Mouse (Mus musculus) megakaryocyte-erythroid progenitor cell, adult 5-6 weeks (primary cell): ENCODE data around the gene Wdr45. TPM values are rescaled to one million over a fixed set of nuclear protein-coding genes. Genes with fewer than 3 reads are reported as not detected.
A peak's percentile ranks its signal among the peaks of the same experiment; 100 is the strongest.
"Not testable (repeated sequence)": the region's sequence is repeated elsewhere in the genome, so short reads cannot be mapped to it uniquely, and the experiment has no call there.

Experiments used
- ATAC-seq: replicated peaks from 2 replicates; pipeline ENCODE4 v1.8.0; 2016; ENCODE audit warnings: mild to moderate bottlenecking, inconsistent platforms; ENCODE audit not compliant: severe bottlenecking, poor library complexity, low FRiP score, low TSS enrichment
- total RNA-seq, 2 experiments: library from RNA; stranded (forward) in 1 of 2; stranded (reverse) in 1 of 2; fragments of 200-1000, 215-1000 nt in 1 of 2; fragments of >200 nt in 1 of 2; fragmentation: Nextera tagmentation in 1 of 2; gene quantifications; 2 replicates each; pipeline ENCODE4 v1.2.3; 2014 to 2017

Gene Wdr45
- total RNA-seq, 2 experiments from 2014 or later: 20.2 to 36.9 TPM

DNA sequence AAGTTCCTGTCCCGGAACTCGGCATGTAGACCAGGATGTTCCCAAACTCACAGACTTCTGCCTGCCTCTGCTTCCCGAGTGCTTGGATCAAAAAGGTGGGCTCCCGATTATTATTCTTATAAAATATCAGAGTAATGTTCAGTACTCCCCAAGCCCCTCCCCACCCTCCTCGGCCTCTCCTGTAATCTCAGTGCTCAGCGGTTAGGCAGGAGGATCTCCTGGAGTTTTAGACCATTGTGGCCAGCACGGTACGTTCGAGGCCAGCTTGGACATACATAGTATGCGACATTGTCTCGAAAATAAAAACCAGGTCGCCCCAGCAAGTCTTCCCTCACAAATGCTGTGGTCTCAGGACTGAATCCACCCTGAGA, 384 bp upstream of the Wdr45 start:
- peak; percentile 36; the same call in 1 of the 2 replicates for ATAC-seq

DNA sequence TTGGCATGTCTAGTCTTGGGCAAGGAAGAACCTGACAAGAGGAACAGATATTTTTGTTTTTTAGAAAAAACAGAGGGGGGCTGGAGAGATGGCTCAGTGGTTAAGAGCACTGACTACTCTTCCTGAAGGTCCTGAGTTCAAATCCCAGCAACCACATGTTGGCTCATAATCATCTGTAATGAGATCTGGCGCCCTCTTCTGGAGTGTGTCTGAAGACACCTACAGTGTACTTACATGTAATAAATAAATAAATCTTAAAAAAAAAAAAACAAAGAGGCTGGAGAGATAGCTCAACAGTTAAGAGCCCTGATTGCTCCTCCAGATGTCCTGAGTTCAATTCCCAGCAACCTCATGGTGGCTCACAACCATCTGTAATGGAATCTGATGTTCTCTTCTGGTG, 1.9 kb downstream of the Wdr45 start:
- not testable (repeated sequence) for ATAC-seq

DNA sequence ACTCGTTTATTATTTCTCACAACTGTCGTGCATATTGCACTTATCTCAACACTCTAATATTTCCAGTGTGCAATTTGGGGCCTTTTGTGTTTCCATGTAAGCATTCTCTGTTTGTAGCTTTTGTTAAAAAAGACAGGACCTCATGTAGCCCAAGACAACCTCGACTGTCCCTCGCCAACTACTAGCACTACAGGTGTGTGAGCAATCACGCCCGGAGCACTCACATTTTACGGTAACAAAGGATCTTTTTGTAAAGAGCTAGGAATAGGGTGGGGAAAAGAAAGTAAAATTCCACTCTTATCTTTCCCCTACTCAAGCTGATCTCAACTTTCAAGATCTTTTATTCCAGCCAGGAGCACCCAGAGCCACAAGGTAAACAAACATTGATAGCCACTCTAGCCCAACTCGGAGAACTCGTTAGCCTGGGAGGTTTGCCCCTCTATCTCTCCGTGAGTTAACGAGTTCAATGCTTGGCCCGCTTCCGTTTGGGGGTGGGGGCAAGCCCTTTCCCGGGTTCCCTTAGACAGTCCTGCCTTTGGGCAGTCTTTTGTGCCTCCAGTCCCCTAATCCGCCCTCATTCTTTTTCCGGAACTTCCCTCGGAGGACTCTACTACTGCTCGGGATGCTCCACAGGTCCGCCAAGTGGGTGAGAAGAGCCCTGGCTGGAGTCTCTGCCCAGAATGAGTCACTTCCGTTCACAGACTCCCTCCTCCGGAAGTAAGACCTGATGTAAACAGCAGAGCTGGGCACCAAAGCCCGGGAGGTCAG, 7.6 kb downstream of the Wdr45 start, which contains the start of gene Gm45208:
Gm45208 (plus strand) TSS at position 732 of the 768 bp plus-strand sequence.
- ATAC-seq: peak; percentile 96

DNA sequence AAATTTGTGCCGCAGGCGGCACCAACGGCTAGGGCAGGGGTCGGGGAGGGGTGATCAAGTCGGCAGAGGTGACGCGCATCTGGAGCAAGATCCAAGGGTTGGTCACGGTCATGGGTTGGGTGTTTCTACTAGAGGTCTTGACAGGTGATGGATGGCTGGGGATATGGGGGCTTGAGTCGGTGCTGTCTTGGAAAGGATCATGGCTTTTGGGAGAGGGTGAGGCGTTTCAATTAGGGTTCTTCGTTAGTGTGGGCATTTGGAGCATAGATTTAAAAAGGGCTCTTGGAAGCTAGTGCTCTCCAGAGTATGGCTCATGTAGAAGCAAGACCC, 8.1 kb downstream of the Wdr45 start:
- no peak for ATAC-seq

DNA sequence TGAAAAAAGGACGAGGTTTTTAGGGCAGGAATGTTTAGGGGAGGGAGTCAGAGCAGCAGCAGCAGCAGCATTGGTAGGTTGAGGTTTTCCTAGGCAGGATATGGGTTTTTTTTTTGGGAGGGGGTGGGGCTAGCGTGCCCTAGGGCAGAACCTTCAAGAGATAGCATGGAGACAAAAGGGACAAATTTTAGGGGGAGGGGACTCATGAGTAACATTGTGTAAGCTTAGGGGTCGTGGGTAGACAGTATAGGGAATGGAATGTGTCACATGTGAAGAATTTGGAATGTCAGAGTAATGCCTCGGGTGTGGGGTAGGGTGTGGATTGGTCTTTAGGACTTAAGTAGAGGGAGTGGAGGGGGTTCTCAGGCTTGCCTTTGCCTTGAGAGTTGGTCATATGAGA, 8.6 kb downstream of the Wdr45 start:
- no peak for ATAC-seq

DNA sequence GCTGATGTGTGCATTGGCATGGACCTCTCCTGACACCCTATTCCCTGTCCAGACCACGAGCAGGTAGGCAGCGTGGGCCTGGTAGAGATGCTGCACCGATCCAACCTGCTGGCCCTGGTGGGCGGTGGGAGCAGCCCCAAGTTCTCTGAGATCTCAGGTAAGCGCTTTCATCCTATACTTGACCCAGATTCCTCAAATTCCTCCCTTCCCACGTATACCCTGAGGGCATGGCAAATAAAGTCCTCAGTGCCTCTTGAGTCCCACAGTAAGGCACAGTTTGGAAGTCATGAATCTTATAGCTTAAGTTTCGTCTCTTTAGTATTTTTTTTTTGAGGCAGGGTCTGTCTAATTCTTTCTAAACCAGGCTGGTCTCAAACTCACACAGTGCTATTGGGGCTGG, 10.0 kb downstream of the Wdr45 start:
- ATAC-seq: no peak

DNA sequence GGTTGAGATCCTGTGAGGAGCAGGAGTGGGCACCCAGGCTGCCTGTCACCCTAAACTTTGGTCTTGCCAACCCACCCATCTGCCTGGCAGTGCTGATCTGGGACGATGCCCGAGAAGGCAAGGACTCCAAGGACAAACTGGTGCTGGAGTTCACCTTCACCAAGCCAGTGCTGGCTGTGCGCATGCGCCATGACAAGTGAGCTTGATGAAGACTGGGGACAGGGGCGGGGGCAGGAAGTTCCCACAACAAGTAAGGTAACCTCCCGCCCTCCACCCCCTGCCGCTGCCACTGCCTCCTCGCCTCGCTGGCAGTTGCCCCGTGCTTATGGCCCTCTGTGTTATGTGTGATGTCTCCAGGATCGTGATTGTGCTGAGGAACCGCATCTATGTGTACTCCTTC, 11.7 kb downstream of the Wdr45 start:
- ATAC-seq: no peak

DNA sequence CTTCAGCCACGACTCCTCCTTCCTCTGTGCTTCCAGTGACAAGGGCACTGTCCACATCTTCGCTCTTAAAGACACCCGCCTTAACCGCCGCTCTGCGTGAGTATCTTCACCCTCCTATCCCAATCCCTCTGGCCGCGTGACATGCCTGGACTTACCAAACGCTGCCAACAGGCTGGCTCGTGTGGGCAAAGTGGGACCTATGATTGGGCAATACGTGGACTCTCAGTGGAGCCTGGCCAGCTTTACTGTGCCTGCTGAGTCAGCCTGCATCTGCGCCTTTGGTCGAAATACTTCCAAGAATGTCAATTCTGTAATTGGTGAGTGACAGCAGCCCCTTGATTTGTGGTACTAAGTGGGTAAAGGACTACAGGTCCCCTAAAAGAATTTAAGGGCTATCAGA, 13.0 kb downstream of the Wdr45 start:
- no peak for ATAC-seq

DNA sequence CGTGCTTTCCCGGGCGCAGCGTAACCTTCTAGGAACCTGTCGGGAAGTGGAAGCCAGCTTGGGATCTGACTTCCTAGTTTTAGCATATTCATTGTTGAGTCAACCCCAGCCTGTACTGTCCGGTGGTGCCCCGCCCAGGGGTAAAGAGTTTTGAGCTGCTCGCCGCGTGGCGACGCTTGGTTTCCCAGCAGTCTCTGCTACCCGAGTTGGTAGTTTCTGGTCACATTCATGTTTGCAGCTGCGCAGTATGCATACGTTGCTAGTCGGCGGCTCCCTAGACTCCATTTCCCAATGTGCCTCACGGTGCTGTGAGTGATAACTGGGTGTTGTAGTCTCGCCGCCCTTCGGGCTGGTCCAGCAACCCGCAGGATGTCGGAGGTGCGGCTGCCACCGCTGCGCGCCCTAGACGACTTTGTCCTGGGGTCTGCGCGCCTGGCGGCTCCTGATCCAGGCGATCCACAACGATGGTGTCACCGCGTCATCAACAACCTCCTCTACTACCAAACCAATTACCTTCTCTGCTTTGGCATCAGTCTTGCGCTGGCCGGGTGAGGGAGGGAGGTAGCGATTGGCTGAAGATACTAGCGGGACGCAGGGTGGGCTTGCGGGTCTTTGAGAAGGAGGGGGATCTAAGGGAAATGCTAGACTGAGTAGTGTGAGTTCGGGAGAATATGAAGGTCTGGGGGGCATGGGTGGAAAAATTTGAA, 14.2 kb downstream of the Wdr45 start, which contains the start of gene Praf2:
Praf2 (plus strand) TSS at position 225 of the 707 bp plus-strand sequence.
- peak; percentile 96 for ATAC-seq

DNA sequence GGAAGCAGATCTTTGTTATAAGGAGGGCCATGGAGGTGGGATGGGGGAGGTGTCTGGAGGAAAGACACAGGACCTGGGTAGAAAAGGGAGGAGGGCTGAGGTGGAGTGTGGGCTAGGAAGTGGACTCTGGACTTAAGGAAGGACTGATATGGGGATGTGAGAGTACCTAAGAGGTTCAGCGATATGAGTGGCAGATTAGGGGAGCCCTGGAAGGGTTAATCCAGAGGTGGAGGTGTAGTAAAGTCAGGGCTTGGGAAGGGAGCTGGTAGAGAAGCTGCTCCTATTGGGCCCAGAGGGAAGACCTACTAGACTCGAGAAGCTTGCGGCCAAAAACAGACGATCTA, 14.8 kb downstream of the Wdr45 start:
- ATAC-seq: no peak

DNA sequence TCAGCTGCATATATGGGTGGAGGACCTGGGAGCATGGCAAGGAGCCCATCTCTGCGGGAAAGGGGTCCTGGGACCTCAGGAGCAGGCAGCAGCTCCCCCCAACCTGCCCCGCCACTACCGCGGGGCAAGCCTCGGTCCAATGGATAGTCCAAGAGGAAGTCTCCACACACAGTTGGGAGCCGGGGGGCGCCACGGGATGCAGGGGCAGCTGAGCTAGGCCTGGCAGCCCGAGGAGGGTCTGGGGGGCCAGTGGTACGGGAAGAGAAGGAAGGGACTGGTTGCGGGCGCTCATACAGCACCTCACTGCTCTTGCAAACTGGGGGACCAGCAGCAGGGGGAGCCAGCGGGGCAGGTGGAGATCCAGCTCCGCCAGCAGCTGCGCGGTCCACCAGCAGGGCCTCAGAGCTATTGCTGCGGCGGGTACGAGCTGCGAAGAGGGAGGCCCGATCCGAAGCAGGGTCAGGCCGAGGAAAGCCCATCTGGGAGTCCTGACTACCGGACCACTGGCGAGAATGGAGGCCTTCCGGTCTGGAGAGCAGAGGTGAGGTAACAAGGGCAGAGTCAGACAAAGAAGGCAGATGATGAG, 19.5 kb downstream of the Wdr45 start:
- peak; percentile 95 for ATAC-seq

DNA sequence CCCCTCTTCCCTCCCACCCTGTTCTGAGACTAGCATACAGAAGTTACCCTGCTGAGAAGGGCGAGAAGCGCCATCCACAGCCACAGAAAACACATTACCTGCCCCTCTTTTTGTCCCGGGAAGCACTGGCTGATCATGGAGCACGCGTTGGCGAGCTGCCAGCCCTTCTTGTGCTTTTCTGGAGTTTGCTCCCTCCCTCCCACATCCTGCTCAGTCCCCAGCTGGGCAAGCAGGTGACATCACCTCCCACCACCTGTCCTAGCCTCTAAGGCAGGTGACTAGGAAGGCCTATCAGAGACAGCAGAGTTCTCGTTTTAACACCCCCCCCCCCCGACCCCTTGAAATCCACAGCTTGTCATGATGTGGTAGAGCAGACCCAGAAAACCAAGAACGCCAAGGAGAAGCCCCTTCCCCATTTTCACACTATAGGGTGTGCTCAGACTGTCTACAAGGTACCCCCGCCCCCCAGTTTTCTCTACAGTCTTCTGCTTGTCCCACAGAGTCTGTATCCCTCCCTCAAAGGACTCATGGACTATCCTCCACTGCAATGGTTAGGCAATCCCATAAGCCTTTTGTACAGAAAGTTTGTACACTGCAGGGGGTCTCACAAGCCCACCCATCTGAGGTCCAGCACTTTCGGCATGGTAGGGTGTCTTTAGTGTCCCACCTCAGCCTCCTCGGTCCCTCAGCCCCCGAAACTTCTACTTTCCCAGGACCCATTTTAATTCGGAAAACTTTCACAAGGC, 25.4 kb downstream of the Wdr45 start:
- ATAC-seq: no peak

DNA sequence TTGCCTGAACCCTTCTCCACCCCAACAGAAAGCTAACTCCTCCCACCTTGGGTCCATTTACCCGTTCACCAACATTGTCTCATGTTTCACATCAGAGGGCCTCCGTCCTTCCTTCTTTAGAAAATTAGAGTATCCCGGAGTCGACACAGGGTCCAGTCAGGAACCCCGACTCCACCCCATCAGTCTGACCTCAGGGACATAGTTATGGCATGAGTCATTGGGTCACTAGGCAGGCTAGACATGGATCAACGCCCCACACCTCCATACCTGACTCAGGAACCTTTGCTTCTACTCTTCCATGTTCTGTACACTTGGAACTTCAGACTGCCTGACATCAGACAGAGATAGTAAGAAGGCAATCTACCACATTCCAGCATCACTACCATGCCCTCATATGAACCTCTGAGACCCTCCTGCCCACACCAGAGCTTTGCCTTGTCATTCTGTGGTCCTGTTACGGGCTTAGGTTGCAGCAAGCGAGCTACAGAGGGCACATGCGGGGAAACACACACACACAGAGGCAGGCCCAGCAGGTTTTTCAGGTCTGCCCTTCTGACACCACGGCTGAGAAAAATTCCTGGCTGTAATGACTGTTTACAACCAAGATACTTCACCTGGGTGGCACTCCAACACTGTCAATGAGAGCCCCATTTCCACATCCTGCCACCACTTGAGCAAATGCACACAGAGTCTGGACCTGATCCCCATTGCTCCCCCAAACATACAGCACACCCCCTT, 26.1 kb downstream of the Wdr45 start:
- ATAC-seq: no peak

DNA sequence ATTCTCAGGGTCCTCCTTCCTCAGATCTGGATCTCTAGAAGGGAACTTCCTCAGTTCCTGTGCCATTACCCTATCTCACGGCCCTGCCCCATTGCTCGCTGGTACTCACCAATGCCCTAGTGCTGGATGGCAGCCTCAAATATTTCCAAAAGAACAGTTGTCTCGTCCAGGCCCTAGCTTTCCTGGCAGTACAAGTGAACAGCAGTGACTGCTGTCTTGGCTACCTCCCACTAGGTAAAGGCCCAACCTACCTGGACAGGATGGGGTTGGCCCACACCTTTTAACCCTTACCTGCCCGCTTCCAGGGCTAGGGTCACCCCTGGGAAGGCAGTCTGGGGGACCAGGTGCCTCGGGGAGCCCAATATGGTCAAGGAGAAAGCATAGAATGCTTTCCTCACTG, 27.0 kb downstream of the Wdr45 start:
- 0 out of 2 replicates have a peak, but pooled peaks have one; percentile 50 for ATAC-seq

DNA sequence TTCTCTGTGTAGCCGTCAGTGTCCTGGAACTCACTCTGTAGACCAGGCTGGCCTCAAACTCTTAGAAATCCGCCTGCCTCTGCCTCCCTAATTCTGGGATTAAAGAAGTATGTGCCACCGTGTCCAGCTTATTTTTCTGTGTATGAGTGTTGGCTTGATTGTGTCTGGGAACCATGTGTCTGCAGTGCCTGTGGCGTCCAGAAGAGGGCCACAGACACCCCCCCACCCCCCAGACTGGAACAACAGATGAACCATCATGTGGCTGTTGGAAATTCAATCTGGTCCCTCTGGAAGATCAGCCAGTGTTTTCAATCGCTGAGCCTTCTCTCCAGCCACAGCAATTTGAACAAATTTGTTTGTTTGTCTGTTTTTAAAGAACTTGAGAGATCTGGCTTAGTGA, 29.3 kb downstream of the Wdr45 start:
- peak; percentile 44; the same call in 1 of the 2 replicates for ATAC-seq

DNA sequence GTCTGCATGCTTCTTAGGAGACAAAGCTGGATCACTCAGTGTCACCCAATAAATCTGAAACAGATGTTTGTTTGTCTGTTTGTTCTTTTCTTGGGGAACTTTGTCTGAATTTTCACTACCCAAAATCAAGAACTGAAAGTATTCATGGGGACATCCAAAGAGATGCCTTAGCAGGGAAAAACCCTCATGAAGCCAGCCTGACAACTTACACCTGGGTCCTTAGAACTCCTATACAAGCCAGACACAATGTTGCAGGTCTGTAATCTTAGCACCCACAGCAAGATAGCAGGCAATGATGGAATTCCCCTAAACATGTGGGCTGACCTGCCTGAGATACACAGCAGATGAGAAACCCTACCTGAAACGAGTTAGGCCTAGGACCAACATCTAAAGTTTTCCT, 30.8 kb downstream of the Wdr45 start:
- no peak for ATAC-seq

DNA sequence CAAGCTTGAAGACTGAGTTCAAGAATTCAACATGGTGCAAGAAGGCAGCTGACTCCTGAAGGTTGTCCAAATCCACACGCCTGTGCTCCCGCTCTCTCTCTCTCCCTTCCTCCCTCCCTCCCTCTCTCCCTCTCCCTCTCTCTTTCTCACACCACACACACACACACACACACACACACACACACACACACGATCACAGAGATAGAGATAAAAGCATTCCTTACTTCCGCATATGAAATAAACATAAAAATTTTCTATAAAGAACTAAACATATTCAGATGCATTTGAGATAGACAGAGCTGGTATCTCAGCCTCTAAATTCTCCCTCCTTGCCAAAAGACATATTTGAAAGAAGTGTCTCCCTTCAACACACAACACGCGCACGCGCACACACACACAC, 31.3 kb downstream of the Wdr45 start:
- no peak for ATAC-seq

DNA sequence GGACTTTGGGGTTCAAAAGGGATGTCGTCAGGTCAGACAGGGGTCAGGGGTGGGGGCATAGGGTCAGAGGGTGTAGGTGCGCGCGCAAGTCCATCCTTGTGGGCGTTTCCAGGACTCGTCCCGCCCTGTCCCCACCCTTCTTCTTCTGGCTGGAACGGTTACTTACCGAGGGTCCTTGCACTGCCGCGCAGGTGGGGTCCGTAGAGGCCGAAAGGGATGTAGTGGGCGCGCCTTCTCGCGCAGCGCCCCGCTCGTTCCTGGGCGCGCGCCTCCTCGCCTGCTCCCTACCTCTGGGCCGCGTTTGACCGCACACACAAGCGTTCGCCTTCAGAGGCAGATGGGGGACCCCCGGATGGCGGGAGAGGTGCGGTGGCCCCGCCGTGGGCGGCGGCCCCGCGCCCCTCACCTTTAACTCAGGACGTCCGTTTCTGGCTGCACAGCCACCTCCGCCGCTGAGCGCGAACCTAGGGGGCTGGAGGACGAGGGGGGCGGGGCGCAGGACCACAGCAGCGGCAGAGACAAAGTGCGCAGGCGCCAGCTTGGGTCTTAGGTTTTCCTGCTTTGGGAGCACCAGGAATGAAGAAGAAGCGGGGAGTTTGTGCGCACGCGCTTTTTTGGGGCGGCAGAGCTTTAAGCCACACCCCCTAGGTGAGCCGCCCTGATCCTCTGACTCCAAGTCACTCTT, 36.4 kb downstream of the Wdr45 start, which contains the start of gene Ccdc120:
Ccdc120 (minus strand) TSS at position 474 of the 685 bp plus-strand sequence.
- peak; percentile 37; the same call in 1 of the 2 replicates for ATAC-seq

DNA sequence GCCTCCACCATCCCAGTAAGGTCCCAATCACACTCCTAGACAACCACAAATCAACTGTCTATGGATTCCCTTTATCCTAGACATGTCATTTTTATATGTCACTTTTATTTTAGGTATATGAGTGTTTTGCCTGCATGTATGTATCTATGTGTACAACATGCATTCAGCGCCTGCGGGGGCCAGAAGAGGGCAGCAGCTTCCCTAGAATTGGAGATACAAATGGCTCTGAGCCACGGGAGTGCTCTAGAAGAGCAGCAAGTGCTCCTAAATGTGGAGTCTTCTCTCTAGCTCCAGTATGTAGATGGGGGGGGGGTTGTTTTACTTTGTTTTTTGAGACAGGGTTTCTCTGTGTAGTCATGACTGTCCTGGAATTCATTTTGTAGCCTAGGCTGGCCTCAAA, 39.5 kb downstream of the Wdr45 start:
- ATAC-seq: peak; percentile 87
